Mouse (Mus musculus) limb, embryonic 11.5 days (tissue): ENCODE results near the gene Camkv. TPM values are rescaled to one million over a fixed set of nuclear protein-coding genes. Genes with fewer than 3 reads are reported as not detected.

Source experiments
- ATAC-seq: fragments of 200-750 bp; cut with Nextera tagmentation; 2 replicates; pipeline ENCODE4 v1.8.0; 2017; ENCODE audit warnings: low read depth; ENCODE audit not compliant: insufficient number of reproducible peaks, low FRiP score, low TSS enrichment
- DNase-seq: peaks from one replicate; pipeline ENCODE4 v3.0.0-alpha.2; 2015; ENCODE audit warnings: low spot score
- H3K27ac ChIP-seq: fragments of 300-500 bp; sonication (generic); replicated peaks from 2 replicates; pipeline ENCODE4 v1.5.1; 2014; ENCODE audit warnings: low read depth, mild to moderate bottlenecking, low read length
- H3K27me3 ChIP-seq: fragments of 300-500 bp; sonication (generic); 2 replicates; pipeline ENCODE4 v1.6.1; 2014; ENCODE audit warnings: mild to moderate bottlenecking, low read length, mixed read lengths; ENCODE audit not compliant: control insufficient read depth, insufficient read depth
- H3K36me3 ChIP-seq: fragments of 300-500 bp; sonication (generic); 2 replicates; pipeline ENCODE4 v1.6.1; 2014; ENCODE audit warnings: mild to moderate bottlenecking, low read length, moderate library complexity, mixed read lengths; ENCODE audit not compliant: control insufficient read depth, insufficient read depth
- H3K4me1 ChIP-seq: fragments of 300-500 bp; sonication (generic); 2 replicates; pipeline ENCODE4 v1.6.1; 2014; ENCODE audit warnings: low read length, mixed read lengths; ENCODE audit not compliant: control insufficient read depth, insufficient read depth
- H3K4me2 ChIP-seq: fragments of 300-500 bp; sonication (generic); 2 replicates; pipeline ENCODE4 v1.6.1; 2014; ENCODE audit warnings: low read depth, mild to moderate bottlenecking, moderate library complexity; ENCODE audit not compliant: severe bottlenecking
- H3K4me3 ChIP-seq: fragments of 300-500 bp; sonication (generic); 2 replicates; pipeline ENCODE4 v1.5.1; 2014; ENCODE audit warnings: low read depth, low read length
- H3K9ac ChIP-seq: fragments of 300-500 bp; sonication (generic); 2 replicates; pipeline ENCODE4 v1.6.1; 2014; ENCODE audit warnings: mild to moderate bottlenecking, low read length
- H3K9me3 ChIP-seq: fragments of 300-500 bp; sonication (generic); 2 replicates; pipeline ENCODE4 v1.6.1; 2016; ENCODE audit warnings: low read length; ENCODE audit not compliant: control insufficient read depth
- WGBS: fragments of 180-500 bp; shearing (Covaris S2); extraction: QIAGEN DNeasy Blood & Tissue Kit; methylation state at CpG from one replicate; pipeline ENCODE4 v1.1.7; 2014; 5-methylcytosine and 5-hydroxymethylcytosine counted together
- polyA plus RNA-seq: library from polyadenylated mRNA; unstranded; fragments of >200 nt; fragmentation: Nextera tagmentation; extraction: Ambion mirVana; gene quantifications from 2 replicates; pipeline ENCODE4 v1.2.1, GENCODE M21; 2014

The Camkv gene
- polyA plus RNA-seq, 1 experiment from 2014 or later = 4.4 TPM

DNA sequence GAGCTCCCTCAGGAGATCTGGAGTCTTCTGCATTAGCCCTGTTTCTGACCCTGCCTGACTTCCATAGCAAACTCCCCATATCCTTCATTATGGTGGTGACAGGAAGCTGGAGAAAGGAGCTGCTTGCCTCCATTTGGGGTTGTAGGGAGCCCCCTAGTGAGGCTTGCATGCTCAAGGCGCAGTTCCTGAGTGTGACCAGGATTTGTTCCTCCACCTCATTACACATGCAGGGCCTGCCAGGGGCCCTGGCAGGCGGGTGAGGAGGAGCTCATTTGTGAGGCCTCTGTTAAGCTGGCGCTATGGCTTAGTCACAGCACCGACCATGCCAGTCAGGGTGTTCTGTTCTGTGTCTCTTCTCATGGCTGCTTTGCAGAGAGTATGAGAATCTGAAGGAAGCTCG lies 26.4 kb downstream of the Camkv start:
- H3K4me3 ChIP-seq = no peak overlapping the region
- DNase-seq (peak; percentile 46), ATAC-seq (no peak)
- WGBS = 64% methylated on average over 5 of the region's 5 CpGs
- no peaks in the 10 kb centered on the region for H3K9me3 ChIP-seq
- peaks cover 8% of the 10 kb centered on the region for H3K36me3 ChIP-seq
- H3K27me3 ChIP-seq = no peaks in the 10 kb centered on the region
- no peak overlapping the region for H3K27ac ChIP-seq
- no peaks in the 10 kb centered on the region for H3K4me1 ChIP-seq
- H3K9ac ChIP-seq = no peak overlapping the region
- no peak overlapping the region for H3K4me2 ChIP-seq

- 90% methylated on average over 9 of the region's 9 CpGs for WGBS
- H3K36me3 ChIP-seq = peaks cover 8% of the 10 kb centered on the region
- H3K9me3 ChIP-seq = no peaks in the 10 kb centered on the region
- ATAC-seq (no peak), DNase-seq (no peak)
- H3K27ac ChIP-seq = no peak overlapping the region
- no peaks in the 10 kb centered on the region for H3K27me3 ChIP-seq
- H3K4me3 ChIP-seq = no peak overlapping the region
- H3K9ac ChIP-seq = no peak overlapping the region
- no peak overlapping the region for H3K4me2 ChIP-seq
- H3K4me1 ChIP-seq = no peaks in the 10 kb centered on the region
These were observed 27.4 kb downstream of the Camkv start for GRCm38 (mm10) chr9:107962916-107963315.

DNA sequence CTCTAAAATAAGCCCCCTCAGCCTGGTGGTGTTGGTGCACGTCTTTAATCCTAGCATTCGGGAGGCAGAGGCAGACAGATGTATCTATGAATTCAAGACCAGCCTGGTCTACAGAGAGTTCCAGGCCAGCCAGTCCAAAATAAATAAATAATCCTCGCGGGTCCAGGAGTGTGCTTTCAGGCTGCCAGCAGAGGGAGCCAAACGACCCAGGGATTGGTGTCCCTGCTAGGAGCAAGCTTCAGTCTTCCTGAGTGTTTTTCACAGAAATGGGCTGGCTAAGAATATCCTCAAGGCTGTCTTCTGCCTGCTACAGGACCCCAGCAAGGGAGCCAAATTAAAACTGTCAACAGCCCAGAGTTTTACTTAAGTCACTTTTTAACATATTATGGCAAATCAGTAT lies 28.2 kb downstream of the Camkv start:
- Histone ChIP-seq H3K9ac (no peak overlapping the region), H3K27ac (no peak overlapping the region), H3K4me1 (no peaks in the 10 kb centered on the region), H3K4me3 (no peak overlapping the region), H3K4me2 (no peak overlapping the region), H3K27me3 (no peaks in the 10 kb centered on the region), H3K36me3 (peaks cover 11% of the 10 kb centered on the region), H3K9me3 (no peaks in the 10 kb centered on the region)
- DNase-seq = peak; percentile 95
- WGBS = 23% methylated on average over 5 of the region's 5 CpGs
- ATAC-seq = peak; percentile 72

GRCm38 (mm10) chr9:107964681-107965080 lies 29.2 kb downstream of the Camkv start:
- H3K4me3 ChIP-seq = no peak overlapping the region
- no peaks in the 10 kb centered on the region for H3K9me3 ChIP-seq
- no peaks in the 10 kb centered on the region for H3K27me3 ChIP-seq
- no peak overlapping the region for H3K9ac ChIP-seq
- ATAC-seq = no peak
- H3K36me3 ChIP-seq = peaks cover 14% of the 10 kb centered on the region
- H3K4me1 ChIP-seq = no peaks in the 10 kb centered on the region
- DNase-seq = no peak
- 96% methylated on average over 9 of the region's 9 CpGs for WGBS
- H3K27ac ChIP-seq = no peak overlapping the region
- H3K4me2 ChIP-seq = no peak overlapping the region

GRCm38 (mm10) chr9:107966676-107967075 lies 31.2 kb downstream of the Camkv start:
- Histone ChIP-seq H3K4me3 (no peak overlapping the region), H3K9me3 (no peaks in the 10 kb centered on the region), H3K36me3 (peaks cover 14% of the 10 kb centered on the region), H3K27me3 (no peaks in the 10 kb centered on the region), H3K4me1 (no peaks in the 10 kb centered on the region), H3K4me2 (no peak overlapping the region), H3K9ac (no peak overlapping the region), H3K27ac (no peak overlapping the region)
- WGBS = 91% methylated on average over 10 of the region's 10 CpGs
- DNase-seq (no peak), ATAC-seq (no peak)

DNA sequence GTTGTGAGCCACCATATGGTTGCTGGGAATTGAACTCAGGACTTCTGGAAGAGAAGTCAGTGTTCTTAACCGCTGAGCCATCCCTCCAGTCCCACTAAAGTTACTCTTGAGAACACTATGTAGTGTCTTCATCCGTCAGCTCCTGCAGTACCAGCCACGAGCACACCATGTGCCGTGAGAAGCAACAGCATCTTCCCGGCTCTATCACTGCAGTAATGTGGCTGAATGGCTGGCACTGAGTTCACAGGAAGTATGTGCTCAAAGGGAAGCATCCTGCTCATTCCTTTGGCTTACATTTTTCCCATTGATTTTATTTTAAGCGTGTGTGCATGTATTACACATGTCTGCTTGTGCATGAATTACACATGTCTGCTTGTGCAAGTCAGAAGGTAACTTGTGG lies 32.0 kb downstream of the Camkv start:
- no peak overlapping the region for H3K9ac ChIP-seq
- no peaks in the 10 kb centered on the region for H3K27me3 ChIP-seq
- 91% methylated on average over 6 of the region's 6 CpGs for WGBS
- H3K9me3 ChIP-seq = no peaks in the 10 kb centered on the region
- H3K27ac ChIP-seq = no peak overlapping the region
- H3K4me1 ChIP-seq = no peaks in the 10 kb centered on the region
- ATAC-seq (no peak), DNase-seq (no peak)
- no peak overlapping the region for H3K4me2 ChIP-seq
- no peak overlapping the region for H3K4me3 ChIP-seq
- H3K36me3 ChIP-seq = peaks cover 14% of the 10 kb centered on the region

DNA sequence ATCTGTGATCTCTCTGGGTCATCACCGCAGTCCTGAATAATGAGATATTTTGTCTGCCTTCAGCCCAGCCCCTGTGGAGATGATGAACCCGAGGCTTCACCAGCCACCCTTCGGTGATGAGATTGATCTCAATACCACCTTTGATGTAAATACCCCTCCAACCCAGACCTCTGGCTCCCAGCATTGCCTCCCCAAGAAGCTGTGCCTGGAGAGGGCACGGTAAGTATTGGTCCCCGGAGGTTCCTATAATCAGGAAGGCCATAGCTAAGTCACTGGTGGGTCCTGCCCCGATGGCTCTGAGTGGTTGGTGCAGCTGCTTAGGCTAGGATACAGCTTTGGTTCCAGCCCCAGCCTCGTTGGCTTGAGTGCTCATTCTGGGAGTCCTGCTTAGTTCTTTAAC lies 33.1 kb downstream of the Camkv start:
- Histone ChIP-seq H3K9ac (no peak overlapping the region), H3K27me3 (no peaks in the 10 kb centered on the region), H3K4me1 (no peaks in the 10 kb centered on the region), H3K36me3 (peaks cover 14% of the 10 kb centered on the region), H3K4me2 (no peak overlapping the region), H3K4me3 (no peak overlapping the region), H3K27ac (no peak overlapping the region), H3K9me3 (no peaks in the 10 kb centered on the region)
- WGBS = 89% methylated on average over 7 of the region's 7 CpGs
- ATAC-seq (no peak), DNase-seq (no peak)

DNA sequence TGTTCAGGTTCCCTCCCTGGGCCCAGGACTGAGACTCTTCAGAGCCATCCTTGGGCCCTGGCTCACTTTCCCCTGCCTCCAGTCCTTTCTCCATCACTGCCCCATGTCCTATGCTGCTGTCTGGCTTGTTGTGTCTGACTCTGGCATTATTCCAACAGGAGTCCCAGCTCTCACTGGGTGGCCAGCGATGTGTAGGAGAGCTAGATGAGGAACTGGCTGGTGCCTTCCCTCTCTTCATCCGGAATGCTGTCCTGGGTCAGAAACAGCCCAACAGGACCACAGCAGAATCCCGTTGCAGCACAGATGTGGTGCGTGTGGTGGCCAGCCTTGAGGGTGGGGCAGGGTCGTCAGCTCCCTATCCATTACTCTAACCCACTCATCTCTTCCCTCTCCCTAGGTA lies 34.8 kb downstream of the Camkv start:
- Histone ChIP-seq H3K9ac (no peak overlapping the region), H3K36me3 (peaks cover 14% of the 10 kb centered on the region), H3K27ac (no peak overlapping the region), H3K4me1 (peaks cover 1% of the 10 kb centered on the region; the same call in 1 of the 2 replicates), H3K9me3 (no peaks in the 10 kb centered on the region), H3K4me3 (no peak overlapping the region), H3K27me3 (no peaks in the 10 kb centered on the region), H3K4me2 (no peak overlapping the region)
- 91% methylated on average over 5 of the region's 5 CpGs for WGBS
- ATAC-seq = no peak
- no peak for DNase-seq
